Mouse (Mus musculus): ENCODE data around the gene Prol1. TPM values are rescaled to one million over a fixed set of nuclear protein-coding genes. Genes with fewer than 3 reads are reported as not detected.

Prol1 gene
- not detected in 2 replicates for polyA plus RNA-seq (2015; fragmentation: Nextera tagmentation; extraction: Ambion mirVana)

GRCm38 (mm10) chr5:88317012-88317411 lies at the start of gene Prol1:
Gene Prol1, plus strand, starts transcription at chr5:88317312.

GRCm38 (mm10) chr5:88268619-88269018 lies 48.5 kb upstream of the Prol1 start, which contains the start of gene Gm7714:
Gene Gm7714, plus strand, starts transcription at chr5:88268919.

DNA sequence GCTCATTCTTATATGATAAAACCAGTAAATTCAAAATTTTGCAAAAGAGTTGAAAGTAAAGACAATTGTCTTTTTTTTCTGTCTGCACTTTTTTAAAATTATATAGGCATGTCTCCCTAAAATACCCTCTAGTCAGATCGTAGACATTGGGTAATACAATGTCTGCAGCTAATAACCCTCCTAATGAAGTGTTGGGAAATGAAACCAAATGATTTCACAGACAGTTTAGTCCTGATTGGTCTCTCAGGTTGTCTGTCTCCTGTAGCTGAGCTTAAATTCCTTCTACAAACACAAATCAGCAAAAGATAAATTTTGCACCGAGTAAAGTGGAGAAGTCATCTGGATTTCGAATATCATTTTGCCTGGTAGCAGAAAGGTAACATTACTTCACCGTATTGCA lies 58.7 kb downstream of the Prol1 start, which contains the start of gene Amtn:
Gene Amtn, plus strand, starts transcription at position 301 of the 400 bp plus-strand sequence.

Other genes with a start within 250 kb of the Prol1 start
- gene Smr2, start 230.8 kb upstream of the Prol1 start, polyA plus RNA-seq (2015; fragmentation: Nextera tagmentation; extraction: Ambion mirVana), result not detected in 2 replicates
- not detected in 2 replicates for gene Gm11116, start 205.8 kb upstream of the Prol1 start, polyA plus RNA-seq (2015; fragmentation: Nextera tagmentation; extraction: Ambion mirVana)
- gene Gm11115, start 163.2 kb upstream of the Prol1 start, polyA plus RNA-seq (2015; fragmentation: Nextera tagmentation; extraction: Ambion mirVana), result not detected in 2 replicates
- not detected in 2 replicates for gene Gm7714, start 48.4 kb upstream of the Prol1 start, polyA plus RNA-seq (2015; fragmentation: Nextera tagmentation; extraction: Ambion mirVana)
- not detected in 2 replicates for gene Amtn, start 58.8 kb downstream of the Prol1 start, polyA plus RNA-seq (2015; fragmentation: Nextera tagmentation; extraction: Ambion mirVana)
- gene Ambn, start 138.7 kb downstream of the Prol1 start, polyA plus RNA-seq (2015; fragmentation: Nextera tagmentation; extraction: Ambion mirVana), result not detected in 2 replicates
- gene Enam, start 170.7 kb downstream of the Prol1 start, polyA plus RNA-seq (2015; fragmentation: Nextera tagmentation; extraction: Ambion mirVana), result not detected in 2 replicates
- 0.29 and 0.33 TPM in 2 replicates for gene Jchain, start 210.6 kb downstream of the Prol1 start, polyA plus RNA-seq (2015; fragmentation: Nextera tagmentation; extraction: Ambion mirVana)
- 39.7 and 42.3 TPM in 2 replicates for gene Utp3, start 237.2 kb downstream of the Prol1 start, polyA plus RNA-seq (2015; fragmentation: Nextera tagmentation; extraction: Ambion mirVana)
- gene Rufy3, start 247.7 kb downstream of the Prol1 start, polyA plus RNA-seq (2015; fragmentation: Nextera tagmentation; extraction: Ambion mirVana), result 4.9 and 5.7 TPM in 2 replicates